Mouse (Mus musculus) lung, adult 2 months (tissue): ENCODE measurements around the gene Nt5c3.

ENCODE experiments used
- CTCF ChIP-seq: fragments of 200-500 bp; IDR thresholded peaks from 2 replicates; pipeline ENCODE4 v1.5.1; 2011; ENCODE audit warnings: mild to moderate bottlenecking, low read length, control low read depth; ENCODE audit not compliant: insufficient read depth
- POLR2A ChIP-seq: fragments of 200-500 bp; IDR thresholded peaks from 2 replicates; pipeline ENCODE4 v1.6.1; 2011; ENCODE audit warnings: low read depth, mild to moderate bottlenecking, control low read depth, low read length, borderline replicate concordance; ENCODE audit errors: extremely low read depth

DNA sequence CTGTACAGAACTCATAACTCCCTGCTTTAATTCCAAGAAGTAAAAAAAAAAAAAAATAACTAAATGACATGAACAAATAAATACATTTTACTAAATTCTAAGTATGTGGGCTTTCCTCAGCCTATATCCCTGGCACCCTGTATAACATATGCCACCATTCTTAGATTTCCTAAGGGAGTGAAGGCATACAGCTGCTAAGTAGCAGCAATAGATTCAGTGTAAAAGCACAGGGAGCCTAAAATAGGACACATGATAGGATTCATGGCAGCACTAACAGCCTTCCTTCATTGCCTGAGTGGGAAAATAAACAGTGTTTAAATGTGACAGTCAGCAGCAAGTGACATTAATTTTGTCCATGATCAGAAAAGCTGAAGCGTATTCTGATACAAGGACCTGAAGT lies 19.4 kb downstream of the Nt5c3 start:
- TF ChIP-seq POLR2A (no peak), CTCF (no peak)
